Mouse (Mus musculus) cortical plate, adult 2 months (tissue): ENCODE measurements around the gene Spin2d. TPM values are rescaled to one million over a fixed set of nuclear protein-coding genes. Genes with fewer than 3 reads are reported as not detected.
"Not testable (repeated sequence)": the region's sequence is repeated elsewhere in the genome, so short reads cannot be mapped to it uniquely, and the experiment has no call there.

ENCODE experiments used
- H3K27ac ChIP-seq: fragments of 200-500 bp; 2 replicates; pipeline ENCODE4 v1.5.1; 2012; ENCODE audit warnings: low read length, control low read depth, inconsistent platforms; ENCODE audit not compliant: insufficient read depth
- H3K4me1 ChIP-seq: fragments of 200-500 bp; 2 replicates; pipeline ENCODE4 v1.6.1; 2011; ENCODE audit warnings: low read length; ENCODE audit not compliant: control insufficient read depth, insufficient read depth
- H3K4me3 ChIP-seq: fragments of 200-500 bp; 2 replicates; pipeline ENCODE4 v1.5.1; 2011; ENCODE audit warnings: mild to moderate bottlenecking, low read length, control low read depth; ENCODE audit not compliant: insufficient read depth
- CTCF ChIP-seq: fragments of 200-500 bp; IDR thresholded peaks from 2 replicates; pipeline ENCODE4 v1.5.1; 2011; ENCODE audit warnings: mild to moderate bottlenecking, control low read depth, low read length; ENCODE audit not compliant: insufficient read depth; ENCODE audit errors: extremely low read depth
- POLR2A ChIP-seq: fragments of 200-500 bp; IDR thresholded peaks from 2 replicates; pipeline ENCODE4 v1.6.1; 2011; ENCODE audit warnings: mild to moderate bottlenecking, low read length, control low read depth; ENCODE audit not compliant: insufficient read depth; ENCODE audit errors: extremely low read depth
- polyA plus RNA-seq: library from polyadenylated mRNA; depleted of rRNA; stranded (reverse); fragments of >200 nt; gene quantifications from 2 replicates; pipeline ENCODE4 v1.2.3, GENCODE M21; 2012; rRNA removed

The Spin2d gene
- not detected in 2 replicates for polyA plus RNA-seq

DNA sequence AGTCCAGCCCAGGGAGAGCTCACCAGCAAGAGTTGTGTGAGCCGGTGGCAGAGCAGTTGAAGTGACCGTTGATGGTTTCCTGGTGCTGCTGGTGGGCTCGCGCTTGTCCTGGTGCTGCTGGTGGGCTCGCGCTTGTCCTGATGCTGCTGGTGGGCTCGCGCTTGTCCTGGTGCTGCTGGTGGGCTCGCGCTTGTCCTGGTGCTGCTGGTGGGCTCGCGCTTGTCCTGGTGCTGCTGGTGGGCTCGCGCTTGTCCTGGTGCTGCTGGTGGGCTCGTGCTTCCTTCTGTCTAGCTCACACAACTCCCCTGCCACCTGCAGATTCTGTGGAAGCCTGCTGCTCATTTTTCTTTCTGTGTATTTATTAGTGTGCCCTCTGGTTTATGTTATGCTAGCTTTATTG is at the start of gene Spin2d:
Gene Spin2d (minus strand): TSS at position 101 of the 400 bp plus-strand sequence.
- H3K4me3 ChIP-seq, H3K4me1 ChIP-seq, H3K27ac ChIP-seq: not testable (repeated sequence)

DNA sequence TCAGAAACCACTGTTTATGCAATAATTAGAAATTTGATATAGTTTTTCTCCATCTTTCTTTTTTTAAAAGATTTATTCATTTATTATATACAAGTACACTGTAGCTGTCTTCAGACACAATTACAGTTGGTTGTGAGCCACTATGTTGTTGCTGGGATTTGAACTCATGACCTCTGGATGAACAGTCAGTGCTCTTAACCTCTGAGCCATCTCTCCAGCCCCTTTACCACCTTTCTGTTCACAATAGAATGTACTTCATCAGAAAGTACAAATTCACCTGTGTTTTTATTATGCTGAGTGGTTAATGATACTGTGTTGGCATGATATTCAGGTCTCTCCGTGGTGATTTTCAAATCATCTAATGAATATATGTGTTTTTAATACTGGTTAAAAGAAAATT is 48.6 kb upstream of the Spin2d start:
- H3K27ac ChIP-seq = no peak overlapping the region
- no peak overlapping the region for H3K4me3 ChIP-seq
- H3K4me1 ChIP-seq = no peaks in the 10 kb centered on the region
- no peak for TF ChIP-seq POLR2A
- TF ChIP-seq CTCF = no peak

DNA sequence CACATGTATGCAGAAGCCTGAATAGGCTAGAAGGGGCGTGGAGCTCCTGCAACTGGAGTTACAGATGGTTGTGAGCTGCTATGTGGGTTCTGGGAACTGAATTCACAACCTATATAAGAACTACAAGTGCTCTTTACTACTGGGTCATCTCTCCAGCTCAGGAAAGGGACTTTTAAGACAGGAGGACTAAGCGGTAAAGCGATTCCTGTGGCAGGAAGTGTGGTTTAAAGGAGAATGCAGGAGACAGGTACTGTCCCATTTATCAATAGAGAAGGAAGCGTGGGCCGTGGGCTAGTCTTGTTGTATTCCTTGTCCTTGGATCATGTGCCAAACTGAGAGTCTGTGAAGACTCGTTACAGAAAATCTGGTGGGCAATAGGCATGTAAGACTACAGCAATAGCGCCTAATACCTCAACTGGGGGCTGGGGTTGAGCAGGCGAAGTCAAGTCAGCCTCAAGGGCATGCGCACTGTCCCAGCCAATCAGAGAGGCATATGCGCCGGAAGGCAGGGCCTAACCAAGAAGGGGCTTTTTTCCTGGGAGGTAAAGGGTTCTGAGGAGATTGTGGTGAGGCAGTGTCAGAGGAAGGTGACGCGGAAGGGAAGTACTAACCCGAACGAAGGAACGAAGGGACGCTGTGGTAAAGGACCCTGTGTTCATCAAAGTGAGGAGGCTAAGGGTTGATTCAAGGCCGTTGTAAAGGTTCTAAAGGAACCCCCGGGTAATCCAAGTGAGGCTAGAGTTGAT is 37.2 kb upstream of the Spin2d start, which contains the start of gene Xlr4b:
Gene Xlr4b (plus strand): TSS at position 515 of the 746 bp plus-strand sequence.
- H3K4me1 ChIP-seq, H3K27ac ChIP-seq, H3K4me3 ChIP-seq: not testable (repeated sequence)

DNA sequence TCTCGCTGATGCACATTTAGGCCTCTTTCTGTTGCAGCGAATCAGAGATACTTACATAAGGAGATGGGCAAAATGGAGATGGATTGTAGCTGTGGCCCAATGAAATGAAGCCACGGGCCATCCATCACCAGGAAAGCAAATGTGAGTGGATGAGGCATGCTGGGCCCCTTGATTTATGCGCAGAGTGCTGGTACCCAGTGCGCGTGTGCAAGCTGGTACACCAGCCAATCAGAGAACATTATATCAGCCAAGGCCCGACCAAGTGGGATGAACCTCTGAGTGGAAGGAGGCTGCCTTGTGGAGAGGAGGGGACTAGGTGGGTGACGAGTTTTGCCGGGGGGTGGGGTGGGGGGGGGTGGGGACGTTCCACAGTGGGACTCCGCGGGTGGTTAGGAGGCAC is 15.1 kb upstream of the Spin2d start, which contains the start of gene Xlr3b:
Gene Xlr3b (plus strand): TSS at position 274 of the 400 bp plus-strand sequence.
- H3K4me3 ChIP-seq, H3K4me1 ChIP-seq, H3K27ac ChIP-seq: not testable (repeated sequence)

DNA sequence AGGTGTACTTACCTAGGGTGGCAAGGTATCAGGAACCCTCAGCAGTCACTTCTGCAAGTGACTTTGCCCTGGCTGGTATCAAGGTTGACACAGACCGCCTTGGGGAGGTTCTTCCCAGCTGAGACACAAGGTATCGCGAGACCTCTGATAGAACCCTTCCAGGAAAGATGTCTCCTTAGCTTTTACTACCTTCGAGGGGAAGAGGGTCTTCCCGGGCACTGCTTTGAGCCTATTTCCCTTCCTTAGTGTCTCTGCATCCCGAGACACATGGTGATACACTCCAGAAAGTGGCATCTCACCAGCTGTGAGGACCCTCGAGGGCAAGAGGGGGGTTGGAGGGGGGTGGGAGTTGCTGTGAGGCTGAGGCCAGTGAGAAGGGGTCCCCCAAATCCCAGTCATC is 27.4 kb downstream of the Spin2d start, which contains the start of gene DXBay18:
Gene DXBay18 (minus strand): TSS at position 101 of the 400 bp plus-strand sequence.
- not testable (repeated sequence) for H3K27ac ChIP-seq, H3K4me3 ChIP-seq, H3K4me1 ChIP-seq

DNA sequence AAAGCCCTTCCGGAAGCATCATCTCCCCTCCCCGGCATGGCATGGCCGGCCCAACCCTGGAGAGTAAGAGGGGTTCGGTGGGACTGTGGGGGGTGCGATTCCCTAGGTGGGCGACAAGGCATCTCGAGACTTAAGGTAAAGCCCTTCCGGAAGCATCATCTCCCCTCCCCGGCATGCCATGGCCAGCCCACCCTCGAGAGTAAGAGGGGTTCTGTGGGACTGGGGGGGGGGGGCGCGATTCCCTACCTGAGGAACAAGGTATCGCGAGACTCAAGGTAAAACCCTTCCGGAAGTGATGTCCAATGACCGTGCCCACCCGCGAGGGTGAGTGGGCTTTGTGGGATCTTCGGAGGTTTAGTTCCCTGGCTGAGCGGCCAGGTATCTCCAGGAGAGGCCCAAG is 28.3 kb downstream of the Spin2d start, which contains the start of gene Xlr5b:
Gene Xlr5b (plus strand): TSS at position 301 of the 400 bp plus-strand sequence.
- H3K27ac ChIP-seq, H3K4me1 ChIP-seq, H3K4me3 ChIP-seq: not testable (repeated sequence)

DNA sequence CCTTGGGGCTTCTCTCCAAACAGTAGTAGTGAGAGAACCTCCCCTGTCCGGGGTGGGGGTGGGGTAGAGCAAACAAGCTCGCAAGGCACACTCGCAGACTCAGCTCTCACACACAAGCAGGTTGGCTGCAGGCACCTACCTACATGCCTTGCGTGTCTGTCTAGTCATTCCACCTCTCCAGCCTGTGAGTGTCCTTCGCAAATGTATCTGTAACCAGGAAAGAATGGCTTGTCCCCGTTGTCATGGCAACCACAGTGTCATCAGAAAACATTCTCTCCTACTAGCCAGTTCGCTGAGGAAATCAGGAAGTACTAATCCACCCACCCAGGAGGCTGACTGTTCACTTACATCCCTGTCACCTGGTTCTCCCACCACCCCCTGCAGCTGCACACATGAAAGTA is 33.6 kb downstream of the Spin2d start:
- not testable (repeated sequence) for H3K4me3 ChIP-seq, H3K27ac ChIP-seq, H3K4me1 ChIP-seq

Other genes with a start within 250 kb of the Spin2d start
- gene Zfp185, start 189.7 kb downstream of the Spin2d start, polyA plus RNA-seq = 0.91 and 0.94 TPM in 2 replicates
- gene Pnma5, start 139.9 kb downstream of the Spin2d start, polyA plus RNA-seq = 0.13 and 0.25 TPM in 2 replicates
- 15.9 and 20.8 TPM in 2 replicates for gene Pnma3, start 112.2 kb downstream of the Spin2d start, polyA plus RNA-seq
- gene Xlr4a, start 94.5 kb downstream of the Spin2d start, polyA plus RNA-seq = 0.64 and 0.67 TPM in 2 replicates
- gene Xlr3a, start 79.9 kb downstream of the Spin2d start, polyA plus RNA-seq = 2.0 and 3.6 TPM in 2 replicates
- 0.28 and 0.31 TPM in 2 replicates for gene Gm14685, start 59.9 kb downstream of the Spin2d start, polyA plus RNA-seq
- not detected in 2 replicates for gene Xlr5b, start 28.2 kb downstream of the Spin2d start, polyA plus RNA-seq
- 0.52 and 0.55 TPM in 2 replicates for gene DXBay18, start 27.5 kb downstream of the Spin2d start, polyA plus RNA-seq
- 4.6 and 5.3 TPM in 2 replicates for gene Xlr3b, start 15.2 kb upstream of the Spin2d start, polyA plus RNA-seq
- gene Xlr4b, start 37.3 kb upstream of the Spin2d start, polyA plus RNA-seq = 0.93 and 1.6 TPM in 2 replicates
- gene F8a, start 51.3 kb upstream of the Spin2d start, polyA plus RNA-seq = 14.9 and 15.2 TPM in 2 replicates
- gene Xlr4c, start 66.1 kb upstream of the Spin2d start, polyA plus RNA-seq = 0.17 and 0.29 TPM in 2 replicates
- gene Xlr3c, start 88.4 kb upstream of the Spin2d start, polyA plus RNA-seq = not detected in 2 replicates
- gene Xlr5a, start 116.0 kb upstream of the Spin2d start, polyA plus RNA-seq = not detected in 2 replicates
- gene Xlr5c, start 116.0 kb upstream of the Spin2d start, polyA plus RNA-seq = not detected in 2 replicates
- not detected in 2 replicates for gene Gm45015, start 159.9 kb upstream of the Spin2d start, polyA plus RNA-seq
- 17.5 and 17.7 TPM in 2 replicates for gene Zfp275, start 165.6 kb upstream of the Spin2d start, polyA plus RNA-seq
- 0.08 and 0.13 TPM in 2 replicates for gene Gm18336, start 221.7 kb upstream of the Spin2d start, polyA plus RNA-seq
- gene Zfp92, start 234.1 kb upstream of the Spin2d start, polyA plus RNA-seq = 0.90 and 1.0 TPM in 2 replicates